Mouse (Mus musculus): ENCODE measurements at regions not wholly inside any gene's neighbourhood (a gene's known extent, or its start where the extent isn't known, plus 50 kb on each side); places are given as distances from the start of the nearest gene placed in this dataset.
"Not testable (repeated sequence)": the region's sequence is repeated elsewhere in the genome, so short reads cannot be mapped to it uniquely, and the experiment has no call there.

- 69% methylated on average over 4 of the region's 4 CpGs for WGBS
- ATAC-seq (ENCODE audit: low FRiP score, low read depth) = no peak
- no peak overlapping the region for H3K27ac ChIP-seq
- no peak overlapping the region for H3K9ac ChIP-seq
- H3K27me3 ChIP-seq (replicated peaks) = no peaks in the 10 kb centered on the region
- H3K4me1 ChIP-seq = no peaks in the 10 kb centered on the region
- H3K4me2 ChIP-seq (replicated peaks) = no peak overlapping the region
- no peaks in the 10 kb centered on the region for H3K36me3 ChIP-seq
- no peaks in the 10 kb centered on the region for H3K9me3 ChIP-seq
- H3K4me3 ChIP-seq = no peak overlapping the region
These were observed 1025.6 kb downstream of the Diaph3 start for GRCm38 (mm10) chr14:86115254-86116057.

GRCm38 (mm10) chr14:86101497-86101896, 1039.5 kb downstream of the Diaph3 start:
- Histone ChIP-seq H3K36me3 (no peaks in the 10 kb centered on the region), H3K27ac (no peak overlapping the region), H3K4me3 (no peak overlapping the region), H3K9me3 (no peaks in the 10 kb centered on the region), H3K4me1 (no peaks in the 10 kb centered on the region), H3K9ac (no peak overlapping the region), H3K27me3 (replicated peaks) (no peaks in the 10 kb centered on the region), H3K4me2 (replicated peaks) (no peak overlapping the region)
- WGBS = 70% methylated on average over 1 of the region's 1 CpGs
- ATAC-seq (ENCODE audit: low FRiP score, low read depth) = no peak

- Histone ChIP-seq H3K9me3 (no peaks in the 10 kb centered on the region), H3K27me3 (replicated peaks) (no peaks in the 10 kb centered on the region), H3K4me1 (no peaks in the 10 kb centered on the region), H3K9ac (no peak overlapping the region), H3K36me3 (no peaks in the 10 kb centered on the region), H3K27ac (no peak overlapping the region), H3K4me3 (no peak overlapping the region), H3K4me2 (replicated peaks) (no peak overlapping the region)
- no peak for ATAC-seq (ENCODE audit: low FRiP score, low read depth)
- WGBS = 86% methylated on average over 6 of the region's 6 CpGs
These were observed 1070.5 kb downstream of the Diaph3 start for GRCm38 (mm10) chr14:86070313-86071100.

- H3K9me3 ChIP-seq = no peaks in the 10 kb centered on the region
- no peaks in the 10 kb centered on the region for H3K36me3 ChIP-seq
- H3K9ac ChIP-seq = no peak overlapping the region
- no peaks in the 10 kb centered on the region for H3K27me3 ChIP-seq (replicated peaks)
- no peak overlapping the region for H3K27ac ChIP-seq
- no peak for ATAC-seq (ENCODE audit: low FRiP score, low read depth)
- WGBS = 46% methylated on average over 1 of the region's 1 CpGs
- no peak overlapping the region for H3K4me2 ChIP-seq (replicated peaks)
- no peaks in the 10 kb centered on the region for H3K4me1 ChIP-seq
- H3K4me3 ChIP-seq = no peak overlapping the region
These were observed 1071.7 kb downstream of the Diaph3 start for GRCm38 (mm10) chr14:86069329-86069728.

- no peak for ATAC-seq (ENCODE audit: low FRiP score, low read depth)
- H3K9me3 ChIP-seq = no peaks in the 10 kb centered on the region
- no peaks in the 10 kb centered on the region for H3K27me3 ChIP-seq (replicated peaks)
- WGBS = 83% methylated on average over 1 of the region's 1 CpGs
- H3K4me2 ChIP-seq (replicated peaks) = no peak overlapping the region
- H3K4me1 ChIP-seq = no peaks in the 10 kb centered on the region
- no peaks in the 10 kb centered on the region for H3K36me3 ChIP-seq
- no peak overlapping the region for H3K4me3 ChIP-seq
- H3K27ac ChIP-seq = no peak overlapping the region
- H3K9ac ChIP-seq = no peak overlapping the region
These were observed 1073.3 kb downstream of the Diaph3 start for GRCm38 (mm10) chr14:86067743-86068142.

- WGBS = 86% methylated on average over 3 of the region's 3 CpGs
- no peak for ATAC-seq (ENCODE audit: low FRiP score, low read depth)
These were observed 1077.5 kb downstream of the Diaph3 start for GRCm38 (mm10) chr14:86063620-86063943.

GRCm38 (mm10) chr14:86062885-86063619, 1078.0 kb downstream of the Diaph3 start:
- no peak overlapping the region for H3K4me2 ChIP-seq (replicated peaks)

More at GRCm38 (mm10) chr14:86063620-86063943, 1077.5 kb downstream of the Diaph3 start:
- no peak overlapping the region for H3K27ac ChIP-seq
- no peak overlapping the region for H3K4me3 ChIP-seq
- no peaks in the 10 kb centered on the region for H3K36me3 ChIP-seq
- no peak overlapping the region for H3K4me2 ChIP-seq (replicated peaks)
- no peaks in the 10 kb centered on the region for H3K27me3 ChIP-seq (replicated peaks)
- no peaks in the 10 kb centered on the region for H3K9me3 ChIP-seq
- no peaks in the 10 kb centered on the region for H3K4me1 ChIP-seq
- H3K9ac ChIP-seq = no peak overlapping the region

GRCm38 (mm10) chr14:86056991-86057390, 1084.0 kb downstream of the Diaph3 start:
- WGBS = 76% methylated on average over 4 of the region's 4 CpGs
- Histone ChIP-seq H3K4me3 (no peak overlapping the region), H3K9ac (no peak overlapping the region), H3K4me2 (replicated peaks) (no peak overlapping the region), H3K4me1 (no peaks in the 10 kb centered on the region), H3K27ac (no peak overlapping the region), H3K27me3 (replicated peaks) (no peaks in the 10 kb centered on the region), H3K9me3 (no peaks in the 10 kb centered on the region), H3K36me3 (no peaks in the 10 kb centered on the region)
- ATAC-seq (ENCODE audit: low FRiP score, low read depth) = no peak

More at GRCm38 (mm10) chr14:86062885-86063619, 1078.0 kb downstream of the Diaph3 start:
- Histone ChIP-seq H3K36me3 (no peaks in the 10 kb centered on the region), H3K4me1 (no peaks in the 10 kb centered on the region), H3K9ac (no peak overlapping the region), H3K27me3 (replicated peaks) (no peaks in the 10 kb centered on the region), H3K27ac (no peak overlapping the region), H3K9me3 (no peaks in the 10 kb centered on the region), H3K4me3 (no peak overlapping the region)
- ATAC-seq (ENCODE audit: low FRiP score, low read depth) = no peak
- WGBS = 77% methylated on average over 11 of the region's 11 CpGs

GRCm38 (mm10) chr14:86054668-86055067, 1086.4 kb downstream of the Diaph3 start:
- 79% methylated on average over 1 of the region's 1 CpGs for WGBS
- ATAC-seq (ENCODE audit: low FRiP score, low read depth) = no peak
- Histone ChIP-seq H3K27ac (no peak overlapping the region), H3K27me3 (replicated peaks) (no peaks in the 10 kb centered on the region), H3K9ac (no peak overlapping the region), H3K36me3 (no peaks in the 10 kb centered on the region), H3K9me3 (no peaks in the 10 kb centered on the region), H3K4me2 (replicated peaks) (no peak overlapping the region), H3K4me3 (no peak overlapping the region), H3K4me1 (no peaks in the 10 kb centered on the region)

- Histone ChIP-seq H3K4me1 (no peaks in the 10 kb centered on the region), H3K9ac (no peak overlapping the region), H3K9me3 (no peaks in the 10 kb centered on the region), H3K4me3 (no peak overlapping the region), H3K27me3 (replicated peaks) (no peaks in the 10 kb centered on the region), H3K4me2 (replicated peaks) (no peak overlapping the region), H3K27ac (no peak overlapping the region), H3K36me3 (no peaks in the 10 kb centered on the region)
- no peak for ATAC-seq (ENCODE audit: low FRiP score, low read depth)
These were observed 1111.6 kb downstream of the Diaph3 start for GRCm38 (mm10) chr14:86029401-86029800.

GRCm38 (mm10) chr14:86017611-86018010, 1123.4 kb downstream of the Diaph3 start:
- not testable (repeated sequence) for H3K9ac ChIP-seq; H3K4me3 ChIP-seq; H3K27me3 ChIP-seq (replicated peaks); H3K4me2 ChIP-seq (replicated peaks); H3K9me3 ChIP-seq; H3K36me3 ChIP-seq; ATAC-seq (ENCODE audit: low FRiP score, low read depth); H3K27ac ChIP-seq; H3K4me1 ChIP-seq
- 86% methylated on average over 2 of the region's 2 CpGs for WGBS
